Comparison of ENCODE assay signal across 16 mouse cellular contexts in genomic region chr9:7790580-7791084, GRCm38 (mm10). TPM values are rescaled to one million over a fixed set of nuclear protein-coding genes. Genes with fewer than 3 reads are reported as not detected.
A peak's percentile ranks its signal among the peaks of the same experiment; 100 is the strongest.
DNase-seq lines count a peak whose midpoint lies in the region; ATAC-seq lines count a peak whose summit lies in the region.
"Had no signal": no experiment of that assay in that cellular context is flagged by ENCODE, and none has a peak within 500 bp of the region (broad histone marks: within the 10 kb centered on the region; RNA-seq: fewer than 3 reads in every experiment).

No protein-coding gene starts in this region.

- H3K4me2 ChIP-seq in liver, embryonic 12.5 days: peak overlapping the region; percentile 57
- H3K4me2 ChIP-seq: embryonic facial prominence, embryonic 15.5 days; forebrain, embryonic 15.5 days; kidney, embryonic 15.5 days; midbrain, embryonic 12.5 days had no signal

- H3K9me3 ChIP-seq in liver, embryonic 12.5 days (replicated peaks): no peaks in the 10 kb centered on the region
- H3K9me3 ChIP-seq: embryonic facial prominence, embryonic 15.5 days; forebrain, embryonic 15.5 days; kidney, embryonic 15.5 days; midbrain, embryonic 12.5 days had no signal

- H3K27ac ChIP-seq in liver, embryonic 12.5 days: peak overlapping the region; percentile 80
- H3K27ac ChIP-seq: forebrain, embryonic 15.5 days; kidney, embryonic 15.5 days; midbrain, embryonic 12.5 days had no signal

- peak; percentile 16 to 22 for DNase-seq in spleen, postnatal 36 days (ENCODE audit: low spot score in 2 of 2)
- DNase-seq in spleen, postnatal 14 days (ENCODE audit: low spot score in 2 of 2): no peak
- DNase-seq in spleen, postnatal 4 days (ENCODE audit: low spot score in 2 of 2): peak; percentile 53 to 59
- no peak for DNase-seq in kidney, postnatal 25 days
- no peak for DNase-seq in cerebellum, adult 9-10 months
- DNase-seq: adrenal gland, postnatal 36 days; cerebellum, adult 18-20 months; heart, postnatal 14 days; lung, postnatal 14 days had no signal

- 28% methylated on average over 11 of the region's 11 CpGs for WGBS in liver, embryonic 12.5 days (ENCODE audit: insufficient replicate concordance)

- H3K4me3 ChIP-seq in liver, embryonic 12.5 days: peak overlapping the region; percentile 19
- H3K4me3 ChIP-seq: embryonic facial prominence, embryonic 15.5 days; forebrain, embryonic 15.5 days; kidney, embryonic 15.5 days; midbrain, embryonic 12.5 days had no signal

- peaks cover 65% of the 10 kb centered on the region for H3K36me3 ChIP-seq in liver, embryonic 12.5 days

- H3K4me1 ChIP-seq in liver, embryonic 12.5 days: peaks cover 51% of the 10 kb centered on the region
- H3K4me1 ChIP-seq: midbrain, embryonic 12.5 days had no signal

- H3K9ac ChIP-seq in liver, embryonic 12.5 days: 0 out of 2 replicates have a peak overlapping the region, but pooled peaks have one; percentile 43
- H3K9ac ChIP-seq: embryonic facial prominence, embryonic 15.5 days; forebrain, embryonic 15.5 days; kidney, embryonic 15.5 days; midbrain, embryonic 12.5 days had no signal

- H3K27me3 ChIP-seq in liver, embryonic 12.5 days (replicated peaks): no peaks in the 10 kb centered on the region
- H3K27me3 ChIP-seq: embryonic facial prominence, embryonic 15.5 days; forebrain, embryonic 15.5 days; kidney, embryonic 15.5 days; midbrain, embryonic 12.5 days had no signal

- peak; percentile 76 for ATAC-seq in common myeloid progenitor, adult 5-6 weeks (replicated peaks; ENCODE audit: low read depth, poor library complexity, severe bottlenecking)
- ATAC-seq in liver, embryonic 12.5 days: peak; percentile 94
- no peak for ATAC-seq in CD4-positive, CD25-positive, alpha-beta regulatory T cell, adult 4 months
- ATAC-seq: forebrain, embryonic 15.5 days had no signal

RNA-seq across cellular contexts. Expression of gene Tmem123, which starts 26.8 kb away (rescaled TPM):
- 172 and 173 TPM in 2 replicates for total RNA-seq in common myeloid progenitor, adult 5-6 weeks (2017)
- 59.4 and 60.3 TPM in 2 replicates for polyA plus RNA-seq in liver, embryonic 12.5 days (2016; fragmentation: Nextera tagmentation; extraction: Ambion mirVana)
- 100 to 1,000 TPM in 1 of 2 experiments, 10 to 100 TPM in 1; 84.8 to 104 TPM for polyA plus RNA-seq in CD4-positive, CD25-positive, alpha-beta regulatory T cell, adult 4 months (2017; shearing (Covaris generic))

RNA-seq across cellular contexts. Expression of gene Birc2, which starts 46.2 kb away (rescaled TPM):
- 66.5 and 67.1 TPM in 2 replicates for total RNA-seq in common myeloid progenitor, adult 5-6 weeks (2017)
- 15.0 and 15.6 TPM in 2 replicates for polyA plus RNA-seq in liver, embryonic 12.5 days (2016; fragmentation: Nextera tagmentation; extraction: Ambion mirVana)
- 100 to 1,000 TPM; 138 to 145 TPM for polyA plus RNA-seq in CD4-positive, CD25-positive, alpha-beta regulatory T cell, adult 4 months (2017; shearing (Covaris generic))

Comparison
In these comparisons a context has a peak if more than half of its experiments do, and no peak if none do; other contexts are left out.
1. DNase-seq: peak in spleen, postnatal 36 days (2 of 2) and spleen, postnatal 4 days (2 of 2); none in spleen, postnatal 14 days (0 of 2), kidney, postnatal 25 days (0 of 2) and cerebellum, adult 9-10 months (single experiment).